Mouse (Mus musculus) neural tube, embryonic 15.5 days (tissue): ENCODE data around the gene Tnfrsf1b. TPM values are rescaled to one million over a fixed set of nuclear protein-coding genes. Genes with fewer than 3 reads are reported as not detected.

ENCODE experiments used
- ATAC-seq: fragments of 200-750 bp; cut with Nextera tagmentation; 2 replicates; pipeline ENCODE4 v1.8.0; 2017; ENCODE audit warnings: mild to moderate bottlenecking, moderate TSS enrichment, moderate library complexity; ENCODE audit not compliant: low FRiP score
- H3K27ac ChIP-seq: fragments of 300-500 bp; sonication (generic); replicated peaks from 2 replicates; pipeline ENCODE4 v1.5.1; 2015; ENCODE audit warnings: mild to moderate bottlenecking, inconsistent platforms
- H3K27me3 ChIP-seq: fragments of 300-500 bp; sonication (generic); replicated peaks from 2 replicates; pipeline ENCODE4 v1.6.1; 2015; ENCODE audit warnings: inconsistent platforms
- H3K36me3 ChIP-seq: fragments of 300-500 bp; sonication (generic); 2 replicates; pipeline ENCODE4 v1.6.1; 2015; ENCODE audit warnings: inconsistent platforms
- H3K4me1 ChIP-seq: fragments of 300-500 bp; sonication (generic); 2 replicates; pipeline ENCODE4 v1.6.1; 2015; ENCODE audit warnings: inconsistent platforms
- H3K4me2 ChIP-seq: fragments of 300-500 bp; sonication (generic); 2 replicates; pipeline ENCODE4 v1.6.1; 2015; ENCODE audit warnings: inconsistent platforms, mild to moderate bottlenecking, moderate library complexity
- H3K4me3 ChIP-seq: fragments of 300-500 bp; sonication (generic); replicated peaks from 2 replicates; pipeline ENCODE4 v1.5.1; 2015; ENCODE audit warnings: mild to moderate bottlenecking, inconsistent platforms
- H3K9ac ChIP-seq: fragments of 300-500 bp; sonication (generic); replicated peaks from 2 replicates; pipeline ENCODE4 v1.6.1; 2015; ENCODE audit warnings: mild to moderate bottlenecking, inconsistent platforms
- H3K9me3 ChIP-seq: fragments of 300-500 bp; sonication (generic); replicated peaks from 2 replicates; pipeline ENCODE4 v1.6.1; 2016; ENCODE audit warnings: inconsistent platforms
- whole genome bisulfite sequencing: fragments of 180-500 bp; shearing (Covaris S2); methylation state at CpG from one replicate; pipeline ENCODE4 v1.1.7; 2015; ENCODE audit warnings: mixed read lengths; 5-methylcytosine and 5-hydroxymethylcytosine counted together
- polyA plus RNA-seq: library from polyadenylated mRNA; unstranded; fragments of >200 nt; fragmentation: Nextera tagmentation; extraction: Ambion mirVana; gene quantifications from 2 replicates; pipeline ENCODE4 v1.2.1, GENCODE M21; 2015

The Tnfrsf1b gene
- polyA plus RNA-seq, 1 experiment from 2014 or later = 4.5 TPM

DNA sequence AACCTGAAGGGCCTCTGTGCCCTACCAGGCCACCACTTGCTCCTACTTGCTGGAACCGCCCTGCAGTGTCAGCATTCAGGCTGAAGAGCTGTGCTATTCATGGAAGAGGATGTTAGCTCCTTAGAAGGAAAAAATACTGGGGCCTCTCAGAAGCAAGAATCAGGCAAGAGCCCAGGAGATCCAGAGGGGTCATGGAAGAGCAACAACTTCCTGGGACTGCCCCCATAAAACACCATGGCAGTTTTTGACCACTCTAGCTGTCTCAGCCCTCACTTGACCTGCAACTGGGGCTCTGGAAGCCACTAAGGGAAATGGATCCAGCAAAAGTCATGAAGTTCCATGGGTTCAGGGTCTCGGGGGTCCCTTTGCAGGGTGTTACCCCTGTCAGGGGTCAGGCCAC lies 31.3 kb downstream of the Tnfrsf1b start:
- H3K4me2 ChIP-seq = no peak overlapping the region
- no peaks in the 10 kb centered on the region for H3K27me3 ChIP-seq
- ATAC-seq = no peak
- H3K4me3 ChIP-seq = no peak overlapping the region
- H3K9me3 ChIP-seq = no peaks in the 10 kb centered on the region
- peaks cover 16% of the 10 kb centered on the region for H3K4me1 ChIP-seq
- peak overlapping the region; percentile 54; the same call in 1 of the 2 replicates for H3K27ac ChIP-seq
- 85% methylated on average over 2 of the region's 2 CpGs for WGBS
- H3K36me3 ChIP-seq = no peaks in the 10 kb centered on the region
- no peak overlapping the region for H3K9ac ChIP-seq

DNA sequence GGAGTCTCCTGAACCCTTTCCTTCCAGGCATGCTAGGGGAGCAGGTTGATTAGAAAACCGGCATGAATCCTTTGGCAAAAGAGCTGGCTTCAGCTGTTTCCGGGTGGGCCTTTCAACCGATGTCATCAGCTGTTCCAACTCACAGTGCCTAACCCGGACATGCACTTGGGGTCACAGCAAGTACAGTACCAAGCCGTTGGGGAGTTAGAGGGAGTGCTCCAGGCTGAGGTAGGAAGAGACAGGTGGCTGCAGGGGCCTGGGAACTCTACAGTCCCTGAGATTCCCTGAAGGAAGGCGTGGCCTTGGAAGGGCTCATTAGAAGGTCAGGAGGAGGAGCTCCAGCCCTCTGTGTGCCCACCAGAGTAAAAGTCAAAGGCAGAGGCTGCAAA lies 31.9 kb downstream of the Tnfrsf1b start:
- Histone ChIP-seq H3K27ac (peak overlapping the region; percentile 54), H3K9ac (no peak overlapping the region), H3K4me2 (no peak overlapping the region), H3K4me1 (peaks cover 16% of the 10 kb centered on the region), H3K4me3 (no peak overlapping the region), H3K27me3 (no peaks in the 10 kb centered on the region), H3K9me3 (no peaks in the 10 kb centered on the region), H3K36me3 (no peaks in the 10 kb centered on the region)
- WGBS = 43% methylated on average over 6 of the region's 6 CpGs
- peak; percentile 49 for ATAC-seq

DNA sequence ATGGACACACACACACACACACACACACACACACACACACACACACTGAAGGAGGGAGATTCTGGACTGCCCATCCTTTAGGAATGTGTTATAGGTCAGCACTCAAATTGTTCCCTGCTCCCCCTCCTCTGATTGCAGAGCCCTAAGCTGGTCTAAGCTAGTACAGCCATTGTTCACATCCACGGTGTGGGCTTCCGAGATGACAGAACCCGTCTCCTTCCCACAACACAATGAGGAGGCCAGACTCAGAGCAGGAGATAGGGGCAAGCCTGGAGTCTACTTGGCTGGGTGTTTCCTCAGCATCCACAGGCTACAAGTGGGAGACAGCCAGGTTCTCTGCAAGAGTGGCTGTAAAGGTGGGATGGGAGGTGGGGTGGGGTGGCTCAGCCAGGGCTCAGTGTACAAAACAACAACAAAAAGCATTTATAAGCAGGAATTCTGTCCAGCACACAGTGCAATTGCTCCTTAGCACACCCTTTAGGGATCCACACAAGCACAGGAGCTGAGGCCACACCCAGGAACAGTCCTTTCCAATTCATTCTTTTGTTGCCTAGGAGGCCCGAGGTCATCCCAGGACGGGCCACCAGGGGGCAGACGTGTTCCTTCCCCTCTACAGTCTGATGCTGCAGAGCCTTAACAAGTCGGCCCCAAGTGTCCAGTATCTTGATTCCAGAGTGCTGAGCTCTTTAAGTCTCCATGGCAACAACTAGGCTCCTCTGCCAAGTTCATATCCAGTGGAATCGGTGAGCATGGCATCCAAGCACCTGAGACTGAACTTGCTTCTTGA lies 32.5 kb downstream of the Tnfrsf1b start:
- H3K27me3 ChIP-seq = no peaks in the 10 kb centered on the region
- peak overlapping the region; percentile 54 for H3K27ac ChIP-seq
- peak; percentile 94 for ATAC-seq
- H3K4me3 ChIP-seq = no peak overlapping the region
- H3K9ac ChIP-seq = no peak overlapping the region
- no peak overlapping the region for H3K4me2 ChIP-seq
- peaks cover 16% of the 10 kb centered on the region for H3K4me1 ChIP-seq
- H3K36me3 ChIP-seq = no peaks in the 10 kb centered on the region
- WGBS = 33% methylated on average over 8 of the region's 8 CpGs
- H3K9me3 ChIP-seq = no peaks in the 10 kb centered on the region

DNA sequence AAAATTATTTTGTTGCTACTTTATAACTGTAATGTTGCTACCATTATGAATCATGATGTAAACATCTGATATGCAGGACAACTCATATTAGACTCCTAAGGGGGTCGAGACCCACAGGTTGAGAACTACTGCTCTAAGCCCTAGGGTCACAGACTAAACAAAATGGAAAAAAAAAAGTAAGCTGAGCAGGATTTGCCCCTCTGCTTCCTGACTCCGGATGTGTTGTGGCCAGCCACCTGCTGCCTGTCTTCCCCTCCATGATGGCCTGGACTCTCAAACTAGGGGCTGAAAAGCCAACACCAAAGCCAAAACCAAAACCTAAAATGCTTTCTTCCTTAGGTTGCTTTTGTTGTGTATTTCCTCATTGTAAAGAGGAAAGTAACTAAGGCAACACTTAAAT lies 35.6 kb downstream of the Tnfrsf1b start:
- Histone ChIP-seq H3K4me2 (no peak overlapping the region), H3K4me1 (peaks cover 16% of the 10 kb centered on the region), H3K36me3 (no peaks in the 10 kb centered on the region), H3K27ac (no peak overlapping the region), H3K4me3 (no peak overlapping the region), H3K9ac (no peak overlapping the region), H3K27me3 (no peaks in the 10 kb centered on the region), H3K9me3 (no peaks in the 10 kb centered on the region)
- ATAC-seq = no peak
- WGBS = 74% methylated on average over 2 of the region's 2 CpGs

- 92% methylated on average over 5 of the region's 5 CpGs for WGBS
- Histone ChIP-seq H3K27ac (no peak overlapping the region), H3K27me3 (no peaks in the 10 kb centered on the region), H3K4me1 (peaks cover 16% of the 10 kb centered on the region), H3K4me3 (no peak overlapping the region), H3K9me3 (no peaks in the 10 kb centered on the region), H3K4me2 (no peak overlapping the region), H3K36me3 (no peaks in the 10 kb centered on the region), H3K9ac (no peak overlapping the region)
- ATAC-seq = no peak
Observed at GRCm38 (mm10) chr4:145210564-145210963, 36.1 kb downstream of the Tnfrsf1b start.

DNA sequence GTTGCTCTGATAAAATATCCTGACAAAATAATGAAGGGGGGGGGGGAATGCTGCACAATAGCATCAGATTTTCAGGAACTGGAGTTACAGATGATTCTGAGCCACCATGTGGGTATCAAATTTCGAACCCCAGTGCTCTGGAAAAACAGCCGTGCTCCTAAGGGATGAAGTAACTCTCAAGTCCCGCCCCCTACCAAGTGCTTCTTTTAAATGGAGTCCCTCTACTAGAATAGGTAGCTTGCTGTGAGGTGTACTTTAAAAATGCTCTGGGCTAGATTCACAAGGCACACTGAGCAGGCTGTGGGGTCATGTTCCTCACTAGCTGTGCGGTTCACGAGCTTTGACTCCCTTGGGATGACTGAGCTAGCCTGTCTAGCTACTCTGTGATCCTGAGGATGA lies 37.0 kb downstream of the Tnfrsf1b start:
- Histone ChIP-seq H3K4me1 (peaks cover 8% of the 10 kb centered on the region), H3K9ac (no peak overlapping the region), H3K9me3 (no peaks in the 10 kb centered on the region), H3K36me3 (no peaks in the 10 kb centered on the region), H3K4me3 (no peak overlapping the region), H3K4me2 (no peak overlapping the region), H3K27ac (no peak overlapping the region), H3K27me3 (no peaks in the 10 kb centered on the region)
- ATAC-seq = no peak
- WGBS = 51% methylated on average over 5 of the region's 5 CpGs

GRCm38 (mm10) chr4:145209076-145209689 lies 37.5 kb downstream of the Tnfrsf1b start:
- H3K4me1 ChIP-seq = peaks cover 3% of the 10 kb centered on the region
- H3K9ac ChIP-seq = no peak overlapping the region
- H3K4me3 ChIP-seq = no peak overlapping the region
- no peak overlapping the region for H3K27ac ChIP-seq
- no peak for ATAC-seq
- no peak overlapping the region for H3K4me2 ChIP-seq
- no peaks in the 10 kb centered on the region for H3K27me3 ChIP-seq
- H3K36me3 ChIP-seq = no peaks in the 10 kb centered on the region
- no peaks in the 10 kb centered on the region for H3K9me3 ChIP-seq
- 77% methylated on average over 6 of the region's 6 CpGs for WGBS

GRCm38 (mm10) chr4:145207718-145208371 lies 38.8 kb downstream of the Tnfrsf1b start:
- ATAC-seq = no peak

GRCm38 (mm10) chr4:145204779-145205178 lies 41.9 kb downstream of the Tnfrsf1b start:
- Histone ChIP-seq H3K4me2 (no peak overlapping the region), H3K36me3 (no peaks in the 10 kb centered on the region), H3K9ac (no peak overlapping the region), H3K27me3 (no peaks in the 10 kb centered on the region), H3K4me1 (no peaks in the 10 kb centered on the region), H3K9me3 (no peaks in the 10 kb centered on the region), H3K27ac (no peak overlapping the region), H3K4me3 (no peak overlapping the region)
- 86% methylated on average over 8 of the region's 8 CpGs for WGBS
- no peak for ATAC-seq

More at GRCm38 (mm10) chr4:145207718-145208371, 38.8 kb downstream of the Tnfrsf1b start:
- 77% methylated on average over 3 of the region's 3 CpGs for WGBS
- 0 out of 2 replicates have a peak overlapping the region, but pooled peaks have one; percentile 5 for H3K27ac ChIP-seq
- no peaks in the 10 kb centered on the region for H3K4me1 ChIP-seq
- no peaks in the 10 kb centered on the region for H3K9me3 ChIP-seq
- no peak overlapping the region for H3K9ac ChIP-seq
- H3K27me3 ChIP-seq = no peaks in the 10 kb centered on the region
- H3K4me3 ChIP-seq = no peak overlapping the region
- no peak overlapping the region for H3K4me2 ChIP-seq
- H3K36me3 ChIP-seq = no peaks in the 10 kb centered on the region

DNA sequence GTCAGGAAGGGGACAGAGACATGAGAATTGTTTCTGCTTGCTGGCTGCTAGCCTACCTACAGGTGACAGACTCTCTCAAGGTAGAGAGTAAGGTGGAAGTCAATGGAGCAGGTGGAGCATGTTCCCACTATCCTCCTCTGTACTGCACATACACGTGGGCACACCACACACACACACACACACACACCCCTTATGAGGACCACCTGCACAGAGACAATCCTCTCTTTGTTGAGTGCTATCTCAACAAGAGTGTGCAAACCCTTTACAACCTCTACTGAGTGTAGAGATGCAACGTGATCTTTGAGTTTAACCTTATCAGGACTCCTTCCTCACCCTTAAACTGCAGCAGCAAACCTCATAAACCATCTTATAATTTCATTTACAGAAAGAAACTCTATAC lies 43.4 kb downstream of the Tnfrsf1b start:
- Histone ChIP-seq H3K4me3 (no peak overlapping the region), H3K4me1 (no peaks in the 10 kb centered on the region), H3K27ac (no peak overlapping the region), H3K9ac (no peak overlapping the region), H3K36me3 (no peaks in the 10 kb centered on the region), H3K9me3 (no peaks in the 10 kb centered on the region), H3K4me2 (no peak overlapping the region), H3K27me3 (no peaks in the 10 kb centered on the region)
- ATAC-seq = no peak
- WGBS = 84% methylated on average over 2 of the region's 2 CpGs

- ATAC-seq = no peak
- Histone ChIP-seq H3K4me2 (no peak overlapping the region), H3K4me1 (no peaks in the 10 kb centered on the region), H3K27ac (no peak overlapping the region), H3K27me3 (no peaks in the 10 kb centered on the region), H3K9ac (no peak overlapping the region), H3K4me3 (no peak overlapping the region), H3K9me3 (no peaks in the 10 kb centered on the region), H3K36me3 (no peaks in the 10 kb centered on the region)
- WGBS = 86% methylated on average over 3 of the region's 3 CpGs
Observed at GRCm38 (mm10) chr4:145201424-145201823, 45.2 kb downstream of the Tnfrsf1b start.
